Mouse (Mus musculus) lung, embryonic 16.5 days (tissue): Measurements from ENCODE around the gene Cldn4. TPM values are rescaled to one million over a fixed set of nuclear protein-coding genes. Genes with fewer than 3 reads are reported as not detected.
A peak's percentile ranks its signal among the peaks of the same experiment; 100 is the strongest.

ENCODE experiments used
- ATAC-seq: fragments of 200-750 bp; cut with Nextera tagmentation; 2 replicates; pipeline ENCODE4 v1.8.0; 2017; ENCODE audit warnings: low read depth, mild to moderate bottlenecking, moderate library complexity
- H3K27ac ChIP-seq: fragments of 300-500 bp; sonication (generic); 2 replicates; pipeline ENCODE4 v1.5.1; 2014; ENCODE audit warnings: mild to moderate bottlenecking, control low read depth, low read length
- H3K27me3 ChIP-seq: fragments of 300-500 bp; sonication (generic); 2 replicates; pipeline ENCODE4 v1.6.1; 2014; ENCODE audit warnings: low read depth, low read length, mixed read lengths; ENCODE audit not compliant: control insufficient read depth, insufficient read depth
- H3K36me3 ChIP-seq: fragments of 300-500 bp; sonication (generic); 2 replicates; pipeline ENCODE4 v1.6.1; 2014; ENCODE audit warnings: low read length; ENCODE audit not compliant: control insufficient read depth, insufficient read depth
- H3K4me1 ChIP-seq: fragments of 300-500 bp; sonication (generic); replicated peaks from 2 replicates; pipeline ENCODE4 v1.6.1; 2014; ENCODE audit warnings: low read length, mixed read lengths; ENCODE audit not compliant: control insufficient read depth, insufficient read depth
- H3K4me2 ChIP-seq: fragments of 300-500 bp; sonication (generic); 2 replicates; pipeline ENCODE4 v1.6.1; 2014; ENCODE audit warnings: low read depth, low read length, control low read depth
- H3K4me3 ChIP-seq: fragments of 300-500 bp; sonication (generic); 2 replicates; pipeline ENCODE4 v1.5.1; 2014; ENCODE audit warnings: mild to moderate bottlenecking, low read length, control low read depth
- H3K9ac ChIP-seq: fragments of 300-500 bp; sonication (generic); 2 replicates; pipeline ENCODE4 v1.6.1; 2014; ENCODE audit warnings: low read length, control low read depth
- H3K9me3 ChIP-seq: fragments of 300-500 bp; sonication (generic); 2 replicates; pipeline ENCODE4 v1.6.1; 2016; ENCODE audit warnings: low read length; ENCODE audit not compliant: control insufficient read depth
- WGBS: fragments of 180-500 bp; shearing (Covaris S2); extraction: QIAGEN DNeasy Blood & Tissue Kit; methylation state at CpG from one replicate; pipeline ENCODE4 v1.1.7; 2014; 5-methylcytosine and 5-hydroxymethylcytosine counted together
- polyA plus RNA-seq: library from polyadenylated mRNA; unstranded; fragments of >200 nt; fragmentation: Nextera tagmentation; extraction: Ambion mirVana; gene quantifications from 2 replicates; pipeline ENCODE4 v1.2.1, GENCODE M21; 2015

Cldn4 gene
- polyA plus RNA-seq, 1 experiment from 2014 or later: 33.0 TPM

DNA sequence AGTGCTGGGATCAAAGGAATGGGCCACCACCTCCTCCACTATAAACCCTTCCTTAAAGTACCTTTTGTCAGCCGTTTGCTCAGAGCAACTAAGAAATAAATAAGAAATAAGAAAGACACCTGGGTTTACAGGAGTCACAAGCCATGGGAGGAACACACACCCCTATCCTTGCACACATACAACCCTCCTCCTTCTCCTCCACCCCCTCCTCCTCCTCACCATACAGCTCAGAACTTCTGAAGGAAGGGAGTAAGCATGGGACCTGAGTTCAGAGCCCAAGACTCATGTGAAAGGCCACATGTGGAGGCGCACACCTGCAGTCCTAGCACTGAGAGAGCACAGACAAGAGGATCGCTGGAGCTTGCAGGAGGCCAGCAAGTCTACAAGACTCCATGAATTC is 33.4 kb downstream of the Cldn4 start:
- ATAC-seq: no peak
- H3K27me3 ChIP-seq: no peaks in the 10 kb centered on the region
- no peaks in the 10 kb centered on the region for H3K9me3 ChIP-seq
- no peak overlapping the region for H3K9ac ChIP-seq
- H3K36me3 ChIP-seq: no peaks in the 10 kb centered on the region
- no peaks in the 10 kb centered on the region for H3K4me1 ChIP-seq
- H3K27ac ChIP-seq: no peak overlapping the region
- 76% methylated on average over 3 of the region's 3 CpGs for WGBS
- H3K4me2 ChIP-seq: no peak overlapping the region
- no peak overlapping the region for H3K4me3 ChIP-seq

DNA sequence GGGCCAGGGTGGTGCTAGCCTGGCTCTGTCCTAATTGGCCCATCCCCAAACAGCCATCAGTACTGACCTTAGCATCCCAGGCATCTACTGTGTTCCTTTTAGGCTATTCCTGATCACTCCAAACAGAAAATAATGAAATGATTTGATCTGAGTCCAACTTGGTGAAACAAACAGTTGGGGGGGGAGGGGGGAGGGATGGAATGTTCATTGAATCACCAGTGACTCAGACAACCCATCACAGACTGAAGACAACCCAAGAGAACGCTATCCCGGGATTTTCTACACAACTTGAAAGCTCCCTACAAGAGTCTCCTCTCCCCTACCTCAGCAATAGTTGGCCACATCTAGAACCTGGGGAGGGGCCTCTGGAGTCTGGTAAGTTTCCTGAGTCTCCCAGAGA is 34.8 kb downstream of the Cldn4 start:
- Histone ChIP-seq H3K9me3 (no peaks in the 10 kb centered on the region), H3K4me3 (no peak overlapping the region), H3K36me3 (no peaks in the 10 kb centered on the region), H3K27ac (no peak overlapping the region), H3K4me2 (no peak overlapping the region), H3K27me3 (no peaks in the 10 kb centered on the region), H3K4me1 (no peaks in the 10 kb centered on the region), H3K9ac (no peak overlapping the region)
- ATAC-seq: no peak
- WGBS: 80% methylated on average over 2 of the region's 2 CpGs

DNA sequence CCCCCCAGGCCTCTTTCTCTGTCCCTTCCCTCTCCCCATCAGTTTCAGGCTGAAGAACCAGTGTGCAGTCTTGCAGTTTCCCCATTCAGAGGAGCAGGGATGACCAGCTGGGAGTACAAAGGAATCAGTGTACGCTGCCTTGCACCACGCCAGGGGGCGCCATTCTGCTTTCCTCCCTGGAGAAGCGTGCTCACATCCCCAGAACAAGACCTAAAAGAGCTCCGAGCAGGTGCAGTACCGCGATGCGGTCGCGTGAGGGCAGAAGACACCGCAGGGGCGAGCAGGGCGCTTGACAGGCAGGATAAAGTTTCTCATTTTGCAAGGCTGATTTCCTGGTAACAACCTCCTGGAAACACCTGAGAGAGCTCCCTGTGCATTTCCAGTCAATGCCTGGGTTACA is 39.6 kb downstream of the Cldn4 start:
- Histone ChIP-seq H3K4me1 (no peaks in the 10 kb centered on the region), H3K9me3 (no peaks in the 10 kb centered on the region), H3K36me3 (no peaks in the 10 kb centered on the region), H3K4me2 (no peak overlapping the region), H3K27ac (no peak overlapping the region), H3K9ac (no peak overlapping the region), H3K27me3 (no peaks in the 10 kb centered on the region), H3K4me3 (no peak overlapping the region)
- ATAC-seq: peak; percentile 86
- under 1% methylated on average over 13 of the region's 13 CpGs for WGBS

DNA sequence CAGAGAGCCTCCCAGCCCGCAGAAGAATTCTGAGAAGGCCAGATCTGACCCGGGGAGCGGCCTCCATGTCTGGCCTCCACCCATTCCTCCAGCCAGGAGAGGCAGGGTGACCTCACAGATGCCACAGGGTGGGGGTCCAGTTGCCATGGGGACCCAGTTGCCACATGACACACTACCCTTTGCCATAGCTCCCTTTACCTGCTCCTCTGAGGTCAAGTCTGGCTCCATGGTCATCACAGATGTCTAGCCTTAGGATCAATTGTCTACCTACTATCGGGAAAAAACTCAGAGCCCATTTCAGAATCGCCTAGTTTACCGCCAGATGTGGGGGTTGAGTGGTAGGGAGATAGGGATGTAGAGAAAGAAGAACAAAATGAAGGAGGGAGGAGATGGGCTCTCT is 40.1 kb downstream of the Cldn4 start, which contains the start of gene Tmem270:
TSS of gene Tmem270 (minus strand) at position 101 of the 400 bp plus-strand sequence.
- no peak within 1 kb of the TSS for H3K4me3 ChIP-seq
- no peak within 1 kb of the TSS for H3K27ac ChIP-seq
- no peak within 1 kb of the TSS for H3K9ac ChIP-seq
- no peak within 1 kb of the TSS for H3K4me2 ChIP-seq
- no peaks in the 10 kb centered on the region for H3K36me3 ChIP-seq
- H3K9me3 ChIP-seq: no peaks in the 10 kb centered on the region
- WGBS: 78% methylated on average over 6 of the region's 6 CpGs
- H3K27me3 ChIP-seq: no peaks in the 10 kb centered on the region
- no peaks in the 10 kb centered on the region for H3K4me1 ChIP-seq
- peak; percentile 16; the same call in 1 of the 2 replicates for ATAC-seq

DNA sequence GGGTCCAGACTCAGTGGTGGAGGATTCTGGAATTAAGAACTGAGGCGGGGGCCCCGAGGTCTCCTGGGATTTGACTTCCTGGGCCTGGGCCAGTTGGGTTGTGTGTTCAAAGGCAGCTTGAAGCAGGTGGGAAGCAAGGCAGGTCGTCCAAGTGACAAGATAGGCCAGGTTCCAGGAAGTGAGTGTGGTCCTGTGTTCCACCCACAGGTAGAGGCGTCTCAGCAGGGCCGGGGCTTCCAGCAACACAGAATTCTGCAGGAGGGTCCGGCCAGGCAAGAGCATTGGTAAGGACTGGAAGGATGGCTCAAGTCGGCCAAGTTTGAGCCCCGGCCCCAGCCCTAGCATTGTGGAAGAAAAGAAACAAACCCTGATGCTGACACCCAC is 45.1 kb downstream of the Cldn4 start:
- H3K36me3 ChIP-seq: no peaks in the 10 kb centered on the region

DNA sequence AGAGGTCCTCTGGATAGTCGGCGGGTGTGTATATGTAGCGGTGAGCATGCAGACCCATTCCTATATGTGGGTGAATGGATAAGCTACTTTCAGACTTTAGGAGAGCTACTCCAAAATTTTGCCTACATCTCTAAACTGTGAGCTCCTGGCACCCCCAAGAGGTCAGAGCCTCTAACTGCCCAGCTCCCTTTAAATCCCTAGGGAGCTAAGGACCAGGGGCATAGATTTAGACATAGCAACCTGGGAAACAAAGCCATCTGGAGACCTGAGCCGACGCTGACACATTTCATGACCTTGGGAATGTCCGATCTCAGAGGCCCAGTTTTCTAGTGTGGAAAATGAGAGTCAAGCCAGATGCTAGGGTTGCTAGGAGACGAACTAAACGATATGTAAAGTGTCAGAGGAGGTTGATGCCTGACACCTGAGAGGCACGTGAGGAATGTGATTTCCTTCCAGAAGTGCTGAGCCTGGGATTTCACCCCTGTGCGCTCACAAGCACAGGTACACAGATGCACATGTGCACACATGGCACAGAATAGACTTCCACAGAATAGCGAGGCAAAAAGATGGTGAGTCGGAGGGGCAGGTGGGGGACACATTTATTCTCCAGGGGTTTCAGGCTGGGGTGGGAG is 45.6 kb downstream of the Cldn4 start:
- Histone ChIP-seq H3K27me3 (no peaks in the 10 kb centered on the region), H3K9me3 (no peaks in the 10 kb centered on the region), H3K36me3 (no peaks in the 10 kb centered on the region), H3K9ac (no peak overlapping the region), H3K27ac (no peak overlapping the region), H3K4me1 (peaks cover 15% of the 10 kb centered on the region), H3K4me2 (no peak overlapping the region), H3K4me3 (no peak overlapping the region)
- peak; percentile 54 for ATAC-seq
- 28% methylated on average over 12 of the region's 12 CpGs for WGBS

More for the DNA sequence above, 45.1 kb downstream of the Cldn4 start:
- no peak overlapping the region for H3K9ac ChIP-seq
- peaks cover 14% of the 10 kb centered on the region for H3K4me1 ChIP-seq
- H3K27ac ChIP-seq: no peak overlapping the region
- WGBS: 61% methylated on average over 8 of the region's 8 CpGs
- no peaks in the 10 kb centered on the region for H3K9me3 ChIP-seq
- H3K27me3 ChIP-seq: no peaks in the 10 kb centered on the region
- 0 out of 2 replicates have a peak, but pooled peaks have one; percentile 2 for ATAC-seq
- H3K4me2 ChIP-seq: no peak overlapping the region
- no peak overlapping the region for H3K4me3 ChIP-seq

DNA sequence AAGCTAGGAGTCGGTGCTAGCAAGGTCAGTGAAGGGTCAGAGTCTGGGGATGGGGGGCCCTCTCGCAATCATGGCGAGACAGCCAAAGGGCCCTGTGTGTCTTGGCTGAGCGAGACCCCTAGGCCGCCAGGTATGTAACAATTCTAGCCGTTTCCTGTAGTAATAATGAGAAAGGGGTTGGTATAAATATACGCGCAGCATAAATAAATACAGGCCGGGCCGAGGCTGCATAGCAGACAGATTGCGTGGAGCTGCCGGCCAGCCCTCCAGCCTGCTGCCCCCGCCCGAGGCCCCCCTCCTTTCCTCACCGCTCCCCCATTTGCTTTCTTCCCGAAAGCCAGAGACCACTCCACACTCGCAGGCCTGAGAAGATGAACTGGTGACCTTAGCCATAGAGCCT is 49.1 kb downstream of the Cldn4 start:
- peaks cover 22% of the 10 kb centered on the region for H3K4me1 ChIP-seq
- WGBS: 25% methylated on average over 17 of the region's 17 CpGs
- no peaks in the 10 kb centered on the region for H3K36me3 ChIP-seq
- H3K27ac ChIP-seq: peak overlapping the region; percentile 55
- H3K4me2 ChIP-seq: no peak overlapping the region
- no peaks in the 10 kb centered on the region for H3K9me3 ChIP-seq
- ATAC-seq: peak; percentile 37
- peak overlapping the region; percentile 17; the same call in 1 of the 2 replicates for H3K9ac ChIP-seq
- H3K4me3 ChIP-seq: no peak overlapping the region
- no peaks in the 10 kb centered on the region for H3K27me3 ChIP-seq

DNA sequence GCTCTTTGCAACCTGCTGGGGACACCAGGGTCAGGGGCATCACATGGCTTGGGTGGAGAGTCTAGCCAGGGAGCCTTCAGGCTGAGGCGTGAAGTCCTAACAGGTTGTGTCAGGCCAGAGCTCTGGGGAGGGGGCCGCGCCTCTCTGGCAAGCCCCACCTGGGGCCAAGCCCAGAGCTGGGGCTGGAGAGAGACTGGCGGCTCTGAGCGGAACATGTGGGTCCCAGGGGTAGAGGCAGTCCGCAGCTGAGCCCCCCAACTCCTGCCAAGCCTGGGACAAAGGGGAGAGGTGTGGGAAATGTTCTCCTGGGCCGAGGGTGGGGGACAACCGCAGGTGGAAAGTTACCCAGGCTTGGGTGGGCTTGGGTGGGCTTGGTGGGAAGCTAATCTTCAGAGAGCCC is 49.8 kb downstream of the Cldn4 start:
- no peak for ATAC-seq
- no peak overlapping the region for H3K4me2 ChIP-seq
- WGBS: 80% methylated on average over 8 of the region's 8 CpGs
- peaks cover 24% of the 10 kb centered on the region for H3K4me1 ChIP-seq
- no peaks in the 10 kb centered on the region for H3K36me3 ChIP-seq
- no peaks in the 10 kb centered on the region for H3K9me3 ChIP-seq
- no peaks in the 10 kb centered on the region for H3K27me3 ChIP-seq
- H3K4me3 ChIP-seq: no peak overlapping the region
- H3K27ac ChIP-seq: peak overlapping the region; percentile 55; the same call in 1 of the 2 replicates
- peak overlapping the region; percentile 17; the same call in 1 of the 2 replicates for H3K9ac ChIP-seq

DNA sequence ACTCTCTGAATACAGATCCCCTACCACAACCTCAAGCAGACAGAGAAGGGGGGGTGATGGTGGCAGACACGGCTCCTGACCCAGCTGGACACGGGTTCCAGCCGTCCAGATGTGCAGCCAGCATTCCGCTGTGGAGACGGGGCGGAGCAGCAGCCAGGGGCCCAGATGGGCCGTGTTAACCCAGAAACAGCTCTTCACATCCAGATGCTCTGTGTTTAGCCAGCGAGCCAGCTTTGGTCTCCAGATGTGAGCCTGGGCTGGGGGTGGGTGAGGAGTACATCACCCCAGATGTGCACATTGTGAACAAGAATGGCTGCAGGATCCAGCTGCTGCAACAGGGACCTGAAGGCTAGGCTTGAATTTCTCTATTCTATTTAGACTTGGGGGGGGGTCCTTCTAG is 51.4 kb downstream of the Cldn4 start:
- H3K36me3 ChIP-seq: no peaks in the 10 kb centered on the region
- H3K4me2 ChIP-seq: no peak overlapping the region
- H3K9ac ChIP-seq: no peak overlapping the region
- peaks cover 37% of the 10 kb centered on the region for H3K4me1 ChIP-seq
- H3K27me3 ChIP-seq: no peaks in the 10 kb centered on the region
- 43% methylated on average over 8 of the region's 8 CpGs for WGBS
- H3K9me3 ChIP-seq: no peaks in the 10 kb centered on the region
- ATAC-seq: peak; percentile 75
- H3K4me3 ChIP-seq: no peak overlapping the region
- H3K27ac ChIP-seq: peak overlapping the region; percentile 72
